Mouse (Mus musculus): ENCODE measurements at regions not wholly inside any gene's neighbourhood (a gene's known extent, or its start where the extent isn't known, plus 50 kb on each side); places are given as distances from the start of the nearest gene placed in this dataset.

DNA sequence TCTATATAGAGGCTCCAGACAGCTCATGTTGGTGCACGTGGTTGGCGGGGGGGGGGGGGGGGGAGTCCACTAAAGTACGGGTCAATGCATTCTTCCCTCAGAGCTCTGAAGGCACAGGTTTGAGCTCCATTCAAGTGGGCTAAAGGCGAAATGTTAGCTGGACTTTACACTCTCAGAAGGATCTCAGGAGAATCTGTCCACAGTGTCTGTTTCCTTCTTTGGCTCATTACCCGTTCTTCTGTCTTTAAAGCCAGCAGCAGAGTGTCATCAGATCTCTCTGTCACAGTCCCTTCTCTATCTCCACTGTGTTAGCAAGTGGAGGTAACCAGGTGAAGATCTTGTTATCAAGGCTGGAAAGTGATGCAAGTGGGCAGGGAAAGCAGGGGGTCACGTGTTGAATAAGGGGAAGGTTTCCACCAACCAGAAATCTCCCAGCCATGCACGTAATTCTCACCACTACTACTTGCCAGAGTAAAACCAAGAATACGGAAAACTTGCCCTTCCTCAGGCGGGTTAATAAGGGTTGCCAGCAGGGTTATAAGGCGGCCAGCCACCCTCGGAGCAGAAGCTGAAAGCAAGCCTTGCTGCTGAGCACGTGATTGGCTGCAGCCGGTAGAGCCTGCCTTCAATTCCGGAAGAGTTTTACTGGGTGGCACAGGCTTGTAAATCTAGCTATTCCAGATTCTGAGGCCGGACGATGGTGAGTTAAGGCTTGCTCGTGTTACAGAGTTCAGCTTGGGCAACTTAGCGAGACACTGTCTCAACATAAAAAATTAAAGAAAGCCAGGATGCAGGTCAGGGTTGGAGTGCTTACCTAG is 70.2 kb upstream of the Acpp start (continued):
- TF ChIP-seq MAZ (IDR thresholded peaks at IDR 0.05; ENCODE audit: low read depth, low read length) = no peak
- TF ChIP-seq CTCF (IDR thresholded peaks at IDR 0.05 in 2 of 3, conservative IDR thresholded peaks at IDR 0.05 in 1 of 3; ENCODE audit: control insufficient read depth in 1 of 3, insufficient read depth in 1 of 3, low read depth in 2 of 3, low read length in 3 of 3, poor library complexity in 1 of 3, severe bottlenecking in 1 of 3) = no peak
- TF ChIP-seq POLR2A (IDR thresholded peaks at IDR 0.05; ENCODE audit: control insufficient read depth in 1 of 2, insufficient read depth in 1 of 2, low read depth in 1 of 2, low read length in 2 of 2, poor library complexity in 1 of 2) = peak in 1 of 2 experiments; percentile 46; a peak in 1 of 4 replicates
- TF ChIP-seq E2F4 (IDR thresholded peaks at IDR 0.05; ENCODE audit: borderline replicate concordance, low read depth, low read length) = no peak

DNA sequence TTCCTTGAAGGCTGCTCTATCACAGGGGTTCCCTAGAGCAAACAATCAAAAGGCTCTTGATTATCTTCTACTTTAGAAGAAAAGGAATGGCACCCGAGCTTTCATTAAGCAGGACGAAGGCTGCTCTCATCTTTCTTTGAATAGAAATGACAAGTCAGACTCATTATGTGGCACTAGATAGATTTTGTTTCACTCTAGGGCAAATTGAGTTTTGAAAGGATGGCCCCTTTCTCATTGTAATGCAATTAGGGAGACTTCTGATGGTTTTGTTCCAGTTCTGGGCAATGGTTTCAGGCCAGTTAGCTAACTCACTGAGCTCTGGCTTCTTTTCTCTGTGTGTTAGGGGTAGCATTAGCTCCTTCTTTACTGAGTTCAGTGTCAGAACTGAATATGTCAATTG is 69.5 kb upstream of the Acpp start:
- Histone ChIP-seq H3K79me2 (ENCODE audit: control insufficient read depth, insufficient read depth, low read length, poor library complexity) (no peaks in the 10 kb centered on the region), H3K36me3 (ENCODE audit: control insufficient read depth in 1 of 2, insufficient read depth in 2 of 2, low read length in 2 of 2) (no peaks in the 10 kb centered on the region), H3K27me3 (ENCODE audit: control insufficient read depth in 1 of 2, insufficient read depth in 2 of 2, low read length in 2 of 2) (no peaks in the 10 kb centered on the region), H3K4me3 (ENCODE audit: control insufficient read depth in 1 of 2, insufficient read depth in 1 of 2, low read depth in 2 of 2, low read length in 2 of 2) (no peak overlapping the region; a peak in 1 of 4 replicates), H3K9me3 (replicated peaks; ENCODE audit: insufficient read depth, low read length) (no peaks in the 10 kb centered on the region), H3K27ac (ENCODE audit: control insufficient read depth, low read depth, low read length) (no peak overlapping the region), H3K9ac (ENCODE audit: control insufficient read depth, low read depth, low read length, poor library complexity, severe bottlenecking) (no peak overlapping the region), H3K4me1 (ENCODE audit: control insufficient read depth in 1 of 2, insufficient read depth in 2 of 2, low read length in 2 of 2) (peaks cover 0 to 3% of the 10 kb centered on the region in 2 experiments; a peak in 1 of 4 replicates)
- no peak for DNase-seq (ENCODE audit: low read depth, low spot score)
- TF ChIP-seq USF1 (IDR thresholded peaks at IDR 0.05; ENCODE audit: low read depth, low read length) (no peak), SMC3 (IDR thresholded peaks at IDR 0.05; ENCODE audit: low read depth, low read length) (no peak), ZMIZ1 (IDR thresholded peaks at IDR 0.05; ENCODE audit: low read depth, low read length) (no peak), E2F4 (IDR thresholded peaks at IDR 0.05; ENCODE audit: borderline replicate concordance, low read depth, low read length) (no peak), MYC (IDR thresholded peaks at IDR 0.05; ENCODE audit: low read depth, low read length) (no peak), MAZ (IDR thresholded peaks at IDR 0.05; ENCODE audit: low read depth, low read length) (no peak), UBTF (IDR thresholded peaks at IDR 0.05; ENCODE audit: borderline replicate concordance, insufficient read depth, low read depth, low read length) (no peak), MAX (IDR thresholded peaks at IDR 0.05; ENCODE audit: low read length) (no peak), CTCF (IDR thresholded peaks at IDR 0.05 in 2 of 3, conservative IDR thresholded peaks at IDR 0.05 in 1 of 3; ENCODE audit: control insufficient read depth in 1 of 3, insufficient read depth in 1 of 3, low read depth in 2 of 3, low read length in 3 of 3, poor library complexity in 1 of 3, severe bottlenecking in 1 of 3) (no peak), ZC3H11A (IDR thresholded peaks at IDR 0.05; ENCODE audit: low read depth, low read length) (no peak), ZKSCAN1 (IDR thresholded peaks at IDR 0.05; ENCODE audit: low read depth, low read length) (no peak), CHD1 (IDR thresholded peaks at IDR 0.05; ENCODE audit: low read depth, low read length) (no peak), RCOR1 (IDR thresholded peaks at IDR 0.05; ENCODE audit: low read depth, low read length) (no peak), MYB (IDR thresholded peaks at IDR 0.05; ENCODE audit: low read depth, low read length) (no peak), TCF12 (IDR thresholded peaks at IDR 0.05; ENCODE audit: low read depth, low read length) (no peak), POLR2AphosphoS5 (IDR thresholded peaks at IDR 0.05; ENCODE audit: borderline replicate concordance, low read depth, low read length) (no peak), GATA1 (IDR thresholded peaks at IDR 0.05; ENCODE audit: low read depth, low read length) (no peak), MXI1 (IDR thresholded peaks at IDR 0.05; ENCODE audit: low read depth, low read length) (no peak)

Data from MEL (cell line).